ENCODE assay signal across 8 mouse cellular contexts in the genomic region with DNA sequence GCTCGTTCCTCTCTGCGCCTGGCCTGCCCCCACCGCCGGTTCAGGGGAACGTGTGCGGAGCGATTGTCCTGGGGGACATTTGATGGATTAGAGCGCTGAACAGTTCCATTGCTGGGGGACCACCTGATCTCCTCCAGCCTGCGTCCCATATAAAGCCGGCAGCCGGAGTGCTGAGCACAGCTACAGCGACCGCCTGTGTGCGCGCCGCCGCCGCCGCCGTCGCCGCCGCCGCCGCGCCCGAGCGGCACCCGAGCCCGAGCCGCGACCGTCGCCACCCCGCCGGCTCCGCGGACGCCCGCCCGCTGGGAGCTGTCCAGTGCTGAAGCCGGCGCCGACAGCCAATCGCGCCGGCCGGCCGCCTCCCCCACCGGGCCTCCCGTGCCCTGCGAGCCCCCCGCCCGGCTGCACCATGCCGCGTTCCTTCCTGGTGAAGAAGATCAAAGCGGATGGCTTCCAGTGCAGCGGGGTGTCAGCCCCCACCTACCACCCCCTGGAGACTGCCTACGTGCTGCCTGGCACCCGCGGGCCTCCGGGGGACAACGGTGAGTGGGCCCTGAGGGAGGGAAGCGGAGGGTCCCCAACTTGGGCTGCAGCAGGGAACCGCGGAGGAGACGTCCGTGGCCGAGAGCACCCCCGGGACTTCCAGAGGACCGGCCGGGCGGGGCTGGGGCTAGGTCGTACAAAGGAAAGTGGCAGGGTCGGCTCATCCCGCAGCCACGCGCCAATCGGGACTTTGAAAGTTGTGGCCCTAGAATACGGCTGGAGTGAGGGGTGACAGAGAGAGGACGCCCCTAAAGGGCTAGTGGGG. TPM values are rescaled to one million over a fixed set of nuclear protein-coding genes. Genes with fewer than 3 reads are reported as not detected.
DNase-seq lines count a peak whose midpoint lies in the region; ATAC-seq lines count a peak whose summit lies in the region.

No protein-coding gene starts in this region.

- DNase-seq in NIH3T3 (ENCODE audit: low read depth): peak; percentile 33
- DNase-seq in cerebellum, adult 18-20 months: peak; percentile 50 to 71
- DNase-seq in forelimb bud, embryonic 11.5 days (ENCODE audit: low read depth, low spot score): peak; percentile 67
- DNase-seq in hindbrain, embryonic 10.5 days (ENCODE audit: low spot score): peak; percentile 79
- DNase-seq in layer of hippocampus, postnatal 25 days (ENCODE audit: extremely low spot score in 1 of 2, low spot score in 1 of 2): peak; percentile 66 to 69
- DNase-seq in right cerebral cortex, postnatal 14 days: peak; percentile 66
- DNase-seq in urinary bladder, postnatal 14 days (ENCODE audit: low spot score): peak; percentile 84

- under 1% methylated on average over 81 of the region's 81 CpGs for WGBS in hindbrain, embryonic 10.5 days

- H3K9me3 ChIP-seq in hindbrain, embryonic 10.5 days: no peaks in the 10 kb centered on the region

- H3K4me1 ChIP-seq in hindbrain, embryonic 10.5 days (replicated peaks): peaks cover 73% of the 10 kb centered on the region

- H3K27ac ChIP-seq in hindbrain, embryonic 10.5 days: peak overlapping the region; percentile 93

- ATAC-seq in megakaryocyte, adult 5-6 weeks (ENCODE audit: poor library complexity, severe bottlenecking): peak; percentile 77

- peaks cover 5% of the 10 kb centered on the region; the same call in 1 of the 2 replicates for H3K36me3 ChIP-seq in hindbrain, embryonic 10.5 days

- peaks cover 89% of the 10 kb centered on the region for H3K27me3 ChIP-seq in hindbrain, embryonic 10.5 days (ENCODE audit: insufficient read depth, poor library complexity, severe bottlenecking)

- H3K4me3 ChIP-seq in hindbrain, embryonic 10.5 days: peak overlapping the region; percentile 70

RNA-seq across cellular contexts. Expression of a gene that starts 0.5 kb away (rescaled TPM):
- 5.5 and 19.0 TPM in 2 replicates for polyA plus RNA-seq in hindbrain, embryonic 10.5 days (2016; fragmentation: Nextera tagmentation; extraction: Ambion mirVana)
- 10 to 100 TPM; 21.1 to 23.1 TPM for total RNA-seq in layer of hippocampus, postnatal 25 days (2021)
- not detected in 2 replicates for total RNA-seq in megakaryocyte, adult 5-6 weeks (2015)
- not detected in 2 replicates for total RNA-seq in megakaryocyte, adult 5-6 weeks (2017)

RNA-seq across cellular contexts. Expression of a gene that starts 23.5 kb away (rescaled TPM):
- 15.6 and 18.7 TPM in 2 replicates for polyA plus RNA-seq in hindbrain, embryonic 10.5 days (2016; fragmentation: Nextera tagmentation; extraction: Ambion mirVana)
- total RNA-seq in layer of hippocampus, postnatal 25 days (2021): 10 to 100 TPM; 67.2 to 75.2 TPM
- 0.96 and 1.9 TPM in 2 replicates for total RNA-seq in megakaryocyte, adult 5-6 weeks (2015)
- 2.0 and 2.5 TPM in 2 replicates for total RNA-seq in megakaryocyte, adult 5-6 weeks (2017)

Comparison
In these comparisons a context has a peak if more than half of its experiments do, and no peak if none do; other contexts are left out.
1. Peak in every context shown above with its lines: DNase-seq, ATAC-seq, H3K4me3 ChIP-seq and H3K27ac ChIP-seq.
2. DNase-seq: peak in every context shown above with its lines; median percentile 84 in urinary bladder, postnatal 14 days; 79 in hindbrain, embryonic 10.5 days; 68 in layer of hippocampus, postnatal 25 days; 67 in forelimb bud, embryonic 11.5 days; 66 in right cerebral cortex, postnatal 14 days; 60 in cerebellum, adult 18-20 months; 33 in NIH3T3.
3. RNA of a gene that starts 0.5 kb away (total RNA-seq): 21.1 to 23.1 TPM in layer of hippocampus, postnatal 25 days; not detected in megakaryocyte, adult 5-6 weeks; every median in the first group is over 10 times any median in the second.
4. RNA of a gene that starts 23.5 kb away (total RNA-seq): 67.2 to 75.2 TPM in layer of hippocampus, postnatal 25 days; 0.96 to 2.5 TPM in megakaryocyte, adult 5-6 weeks; every median in the first group is over 10 times any median in the second.